Mouse (Mus musculus): ENCODE data around the gene Dusp7. TPM values are rescaled to one million over a fixed set of nuclear protein-coding genes. Genes with fewer than 3 reads are reported as not detected.
A peak's percentile ranks its signal among the peaks of the same experiment; 100 is the strongest.

Gene Dusp7
- polyA plus RNA-seq (2015; fragmentation: Nextera tagmentation; extraction: Ambion mirVana): 9.0 and 10.3 TPM in 2 replicates

DNA sequence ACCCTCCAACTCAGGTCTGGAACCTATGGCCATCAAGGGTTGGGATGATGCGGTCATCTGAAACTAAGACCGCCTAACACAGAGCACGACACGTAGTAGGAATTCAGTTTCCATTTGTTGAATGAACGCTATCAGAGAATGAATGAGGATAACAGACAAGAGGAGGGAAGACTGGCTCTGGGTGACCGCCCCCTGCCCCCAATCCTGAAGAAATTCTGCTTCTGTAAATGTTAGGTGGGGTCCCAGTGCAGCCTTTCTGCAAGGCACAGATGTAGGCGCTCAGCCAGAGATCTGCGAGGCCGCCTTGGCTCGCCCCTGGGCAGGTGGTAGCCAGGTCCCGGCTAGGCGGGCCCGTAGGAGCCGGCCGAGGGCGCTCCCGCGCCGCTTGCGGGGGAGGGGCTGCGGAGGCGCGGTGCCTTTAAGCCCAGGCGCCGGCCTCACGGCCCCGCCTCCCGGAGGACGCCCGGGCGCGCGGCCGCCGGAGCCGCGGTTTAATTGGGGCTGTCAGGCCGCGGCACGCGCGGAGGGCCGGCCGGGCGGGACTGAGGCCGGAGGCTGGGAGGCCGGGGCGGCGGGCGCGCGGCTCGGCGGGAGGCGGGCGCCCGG lies at the start of gene Dusp7:
Gene Dusp7 (plus strand): TSS at position 521 of the 606 bp plus-strand sequence.
- Histone ChIP-seq H3K4me3 (replicated peaks; ENCODE audit: low read length) (peak within 1 kb of the TSS; percentile 73), H3K27ac (ENCODE audit: low read length) (peak within 1 kb of the TSS; percentile 97), H3K36me3 (ENCODE audit: control insufficient read depth, insufficient read depth) (no peaks in the 10 kb centered on the region), H3K27me3 (replicated peaks; ENCODE audit: control insufficient read depth, insufficient read depth, low read length) (no peaks in the 10 kb centered on the region), H3K9ac (replicated peaks; ENCODE audit: low read depth, low read length) (peak within 1 kb of the TSS; percentile 85), H3K4me1 (replicated peaks; ENCODE audit: control insufficient read depth, insufficient read depth, low read length) (peaks cover 38% of the 10 kb centered on the region), H3K9me3 (ENCODE audit: control insufficient read depth, low read length) (no peaks in the 10 kb centered on the region), H3K4me2 (ENCODE audit: low read length) (peak within 1 kb of the TSS; percentile 96)
- WGBS: under 1% methylated on average over 56 of the region's 57 CpGs
- ATAC-seq: peak; percentile 79

DNA sequence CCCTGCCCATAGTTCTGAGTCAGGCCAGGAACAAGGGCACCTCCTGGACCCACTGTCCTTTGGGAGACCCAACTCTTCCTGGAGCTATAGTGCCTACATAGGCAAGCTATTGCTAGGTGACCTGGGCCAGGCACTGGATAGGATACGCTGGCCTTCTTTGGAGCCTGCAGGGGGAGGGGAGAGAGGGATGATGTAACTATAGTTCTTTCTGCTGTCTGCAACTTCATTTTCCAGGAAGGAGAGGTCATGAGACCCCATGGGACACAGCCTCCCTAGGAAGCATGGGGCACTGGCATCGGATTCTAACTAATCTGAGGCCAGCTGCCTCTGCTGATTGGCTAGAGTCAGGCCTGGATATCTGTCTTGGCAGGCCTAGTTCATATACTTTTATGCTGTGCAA lies 49.3 kb upstream of the Dusp7 start:
- Histone ChIP-seq H3K4me3 (replicated peaks; ENCODE audit: low read length) (no peak overlapping the region), H3K4me1 (replicated peaks; ENCODE audit: control insufficient read depth, insufficient read depth, low read length) (no peaks in the 10 kb centered on the region), H3K36me3 (ENCODE audit: control insufficient read depth, insufficient read depth) (no peaks in the 10 kb centered on the region), H3K9ac (replicated peaks; ENCODE audit: low read depth, low read length) (no peak overlapping the region), H3K4me2 (ENCODE audit: low read length) (no peak overlapping the region), H3K9me3 (ENCODE audit: control insufficient read depth, low read length) (no peaks in the 10 kb centered on the region), H3K27ac (ENCODE audit: low read length) (peak overlapping the region; percentile 10), H3K27me3 (replicated peaks; ENCODE audit: control insufficient read depth, insufficient read depth, low read length) (no peaks in the 10 kb centered on the region)
- WGBS: 71% methylated on average over 2 of the region's 2 CpGs
- no peak for ATAC-seq

DNA sequence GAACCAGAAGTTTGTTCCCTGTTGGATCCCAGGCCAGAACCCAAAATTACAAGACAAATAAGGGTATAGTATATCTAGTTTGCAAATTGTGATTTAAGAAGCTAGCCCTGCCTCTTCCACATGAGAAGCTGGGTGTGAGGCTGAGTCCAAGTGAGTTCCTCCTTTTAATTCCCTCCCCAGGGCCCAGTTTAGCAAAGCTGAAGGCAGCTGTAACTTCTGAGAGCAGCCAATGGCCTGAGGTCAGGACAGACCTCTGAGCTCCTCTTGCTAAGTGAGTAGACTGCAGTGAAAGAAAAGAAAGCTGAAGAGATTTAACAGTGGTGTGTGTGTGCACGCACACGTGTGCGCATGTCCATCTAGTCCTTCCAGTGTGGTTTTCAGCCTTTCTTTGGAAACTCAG lies 45.9 kb upstream of the Dusp7 start:
- ATAC-seq: no peak
- peaks cover 3% of the 10 kb centered on the region; the same call in 1 of the 2 replicates for H3K4me1 ChIP-seq (replicated peaks; ENCODE audit: control insufficient read depth, insufficient read depth, low read length)
- no peaks in the 10 kb centered on the region for H3K9me3 ChIP-seq (ENCODE audit: control insufficient read depth, low read length)
- H3K36me3 ChIP-seq (ENCODE audit: control insufficient read depth, insufficient read depth): no peaks in the 10 kb centered on the region
- H3K27me3 ChIP-seq (replicated peaks; ENCODE audit: control insufficient read depth, insufficient read depth, low read length): no peaks in the 10 kb centered on the region
- no peak overlapping the region for H3K9ac ChIP-seq (replicated peaks; ENCODE audit: low read depth, low read length)
- H3K4me3 ChIP-seq (replicated peaks; ENCODE audit: low read length): no peak overlapping the region
- H3K4me2 ChIP-seq (ENCODE audit: low read length): no peak overlapping the region
- no peak overlapping the region for H3K27ac ChIP-seq (ENCODE audit: low read length)
- 73% methylated on average over 3 of the region's 3 CpGs for WGBS

DNA sequence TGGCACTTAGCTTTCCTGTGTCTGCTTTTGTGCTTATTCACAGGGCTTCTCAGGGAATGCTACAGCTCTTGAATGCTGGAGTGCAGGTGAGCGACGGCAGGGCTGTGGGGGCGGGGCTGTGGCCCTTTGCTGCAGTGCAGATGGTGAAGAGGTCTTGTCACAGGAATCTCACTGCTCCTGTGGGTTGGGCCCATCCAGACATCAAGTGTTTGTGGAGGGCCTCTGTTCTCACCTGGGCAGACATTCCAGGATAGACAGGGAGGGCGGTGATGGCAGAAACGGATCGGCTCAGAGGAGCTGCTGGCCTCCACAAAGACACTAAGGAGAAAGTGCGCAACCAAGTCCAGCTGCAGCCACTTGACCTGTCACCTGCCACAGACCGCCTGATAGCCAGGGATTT lies 42.2 kb upstream of the Dusp7 start:
- Histone ChIP-seq H3K4me1 (replicated peaks; ENCODE audit: control insufficient read depth, insufficient read depth, low read length) (peaks cover 9% of the 10 kb centered on the region), H3K27ac (ENCODE audit: low read length) (no peak overlapping the region), H3K9ac (replicated peaks; ENCODE audit: low read depth, low read length) (no peak overlapping the region), H3K9me3 (ENCODE audit: control insufficient read depth, low read length) (no peaks in the 10 kb centered on the region), H3K4me2 (ENCODE audit: low read length) (no peak overlapping the region), H3K36me3 (ENCODE audit: control insufficient read depth, insufficient read depth) (no peaks in the 10 kb centered on the region), H3K4me3 (replicated peaks; ENCODE audit: low read length) (no peak overlapping the region), H3K27me3 (replicated peaks; ENCODE audit: control insufficient read depth, insufficient read depth, low read length) (no peaks in the 10 kb centered on the region)
- WGBS: 75% methylated on average over 8 of the region's 8 CpGs
- no peak for ATAC-seq

GRCm38 (mm10) chr9:106327125-106327809 lies 41.2 kb upstream of the Dusp7 start:
- ATAC-seq: peak; percentile 93
- Histone ChIP-seq H3K4me3 (replicated peaks; ENCODE audit: low read length) (no peak overlapping the region), H3K36me3 (ENCODE audit: control insufficient read depth, insufficient read depth) (no peaks in the 10 kb centered on the region), H3K4me1 (replicated peaks; ENCODE audit: control insufficient read depth, insufficient read depth, low read length) (peaks cover 13% of the 10 kb centered on the region), H3K4me2 (ENCODE audit: low read length) (no peak overlapping the region), H3K27me3 (replicated peaks; ENCODE audit: control insufficient read depth, insufficient read depth, low read length) (no peaks in the 10 kb centered on the region), H3K9me3 (ENCODE audit: control insufficient read depth, low read length) (no peaks in the 10 kb centered on the region), H3K9ac (replicated peaks; ENCODE audit: low read depth, low read length) (no peak overlapping the region), H3K27ac (ENCODE audit: low read length) (peak overlapping the region; percentile 84)
- WGBS: 55% methylated on average over 8 of the region's 8 CpGs

GRCm38 (mm10) chr9:106328068-106328610 lies 40.3 kb upstream of the Dusp7 start:
- Histone ChIP-seq H3K27me3 (replicated peaks; ENCODE audit: control insufficient read depth, insufficient read depth, low read length) (no peaks in the 10 kb centered on the region), H3K4me3 (replicated peaks; ENCODE audit: low read length) (no peak overlapping the region), H3K9ac (replicated peaks; ENCODE audit: low read depth, low read length) (no peak overlapping the region), H3K9me3 (ENCODE audit: control insufficient read depth, low read length) (no peaks in the 10 kb centered on the region), H3K27ac (ENCODE audit: low read length) (peak overlapping the region; percentile 84), H3K36me3 (ENCODE audit: control insufficient read depth, insufficient read depth) (no peaks in the 10 kb centered on the region), H3K4me2 (ENCODE audit: low read length) (no peak overlapping the region), H3K4me1 (replicated peaks; ENCODE audit: control insufficient read depth, insufficient read depth, low read length) (peaks cover 13% of the 10 kb centered on the region)
- WGBS: 83% methylated on average over 7 of the region's 7 CpGs
- no peak for ATAC-seq

GRCm38 (mm10) chr9:106328772-106329511 lies 39.5 kb upstream of the Dusp7 start:
- Histone ChIP-seq H3K4me3 (replicated peaks; ENCODE audit: low read length) (no peak overlapping the region), H3K27me3 (replicated peaks; ENCODE audit: control insufficient read depth, insufficient read depth, low read length) (no peaks in the 10 kb centered on the region), H3K9me3 (ENCODE audit: control insufficient read depth, low read length) (no peaks in the 10 kb centered on the region), H3K4me1 (replicated peaks; ENCODE audit: control insufficient read depth, insufficient read depth, low read length) (peaks cover 13% of the 10 kb centered on the region), H3K9ac (replicated peaks; ENCODE audit: low read depth, low read length) (no peak overlapping the region), H3K36me3 (ENCODE audit: control insufficient read depth, insufficient read depth) (no peaks in the 10 kb centered on the region), H3K27ac (ENCODE audit: low read length) (no peak overlapping the region), H3K4me2 (ENCODE audit: low read length) (no peak overlapping the region)
- ATAC-seq: no peak
- 73% methylated on average over 5 of the region's 5 CpGs for WGBS

DNA sequence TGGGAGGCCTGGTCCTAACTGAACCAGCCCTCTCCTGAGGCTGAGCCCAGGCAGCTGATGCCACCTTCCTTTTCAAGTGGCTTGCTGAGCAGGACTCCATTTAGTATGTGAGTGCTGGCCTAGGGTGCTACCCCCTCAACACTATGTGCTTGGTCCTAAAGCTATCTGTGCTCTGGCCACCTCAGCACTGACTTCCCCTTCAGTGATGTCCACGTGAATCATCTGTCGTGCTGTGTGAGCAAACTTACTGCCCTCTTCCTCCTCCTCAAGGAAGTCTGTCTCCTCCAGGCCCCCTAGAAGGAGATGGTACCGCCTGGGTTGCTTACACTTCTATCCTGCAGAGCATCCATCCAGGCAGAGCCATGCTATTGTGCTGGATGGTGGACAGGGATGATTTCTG lies 35.7 kb upstream of the Dusp7 start:
- ATAC-seq: no peak
- H3K9ac ChIP-seq (replicated peaks; ENCODE audit: low read depth, low read length): no peak overlapping the region
- H3K4me1 ChIP-seq (replicated peaks; ENCODE audit: control insufficient read depth, insufficient read depth, low read length): peaks cover 7% of the 10 kb centered on the region
- no peak overlapping the region for H3K4me3 ChIP-seq (replicated peaks; ENCODE audit: low read length)
- H3K9me3 ChIP-seq (ENCODE audit: control insufficient read depth, low read length): no peaks in the 10 kb centered on the region
- H3K36me3 ChIP-seq (ENCODE audit: control insufficient read depth, insufficient read depth): no peaks in the 10 kb centered on the region
- H3K27ac ChIP-seq (ENCODE audit: low read length): no peak overlapping the region
- no peaks in the 10 kb centered on the region for H3K27me3 ChIP-seq (replicated peaks; ENCODE audit: control insufficient read depth, insufficient read depth, low read length)
- 84% methylated on average over 3 of the region's 3 CpGs for WGBS
- no peak overlapping the region for H3K4me2 ChIP-seq (ENCODE audit: low read length)

- WGBS: 77% methylated on average over 9 of the region's 9 CpGs
- Histone ChIP-seq H3K9me3 (ENCODE audit: control insufficient read depth, low read length) (no peaks in the 10 kb centered on the region), H3K9ac (replicated peaks; ENCODE audit: low read depth, low read length) (no peak overlapping the region), H3K27me3 (replicated peaks; ENCODE audit: control insufficient read depth, insufficient read depth, low read length) (no peaks in the 10 kb centered on the region), H3K4me1 (replicated peaks; ENCODE audit: control insufficient read depth, insufficient read depth, low read length) (peaks cover 15% of the 10 kb centered on the region), H3K36me3 (ENCODE audit: control insufficient read depth, insufficient read depth) (no peaks in the 10 kb centered on the region), H3K4me2 (ENCODE audit: low read length) (no peak overlapping the region), H3K4me3 (replicated peaks; ENCODE audit: low read length) (no peak overlapping the region), H3K27ac (ENCODE audit: low read length) (peak overlapping the region; percentile 24; the same call in 1 of the 2 replicates)
- no peak for ATAC-seq
These were observed 30.8 kb upstream of the Dusp7 start for GRCm38 (mm10) chr9:106337620-106338019.

Measured in forebrain, embryonic 16.5 days (tissue).